Mouse (Mus musculus) cerebellum, postnatal 36 days (tissue): ENCODE results near the gene Rps8.

Source experiments
- DNase-seq, 2 experiments: peaks; one replicate each; pipeline ENCODE4 v3.0.0; 2021 to 2022; ENCODE audit warnings: mixed read lengths in 2 of 2

Gene Rps8

DNA sequence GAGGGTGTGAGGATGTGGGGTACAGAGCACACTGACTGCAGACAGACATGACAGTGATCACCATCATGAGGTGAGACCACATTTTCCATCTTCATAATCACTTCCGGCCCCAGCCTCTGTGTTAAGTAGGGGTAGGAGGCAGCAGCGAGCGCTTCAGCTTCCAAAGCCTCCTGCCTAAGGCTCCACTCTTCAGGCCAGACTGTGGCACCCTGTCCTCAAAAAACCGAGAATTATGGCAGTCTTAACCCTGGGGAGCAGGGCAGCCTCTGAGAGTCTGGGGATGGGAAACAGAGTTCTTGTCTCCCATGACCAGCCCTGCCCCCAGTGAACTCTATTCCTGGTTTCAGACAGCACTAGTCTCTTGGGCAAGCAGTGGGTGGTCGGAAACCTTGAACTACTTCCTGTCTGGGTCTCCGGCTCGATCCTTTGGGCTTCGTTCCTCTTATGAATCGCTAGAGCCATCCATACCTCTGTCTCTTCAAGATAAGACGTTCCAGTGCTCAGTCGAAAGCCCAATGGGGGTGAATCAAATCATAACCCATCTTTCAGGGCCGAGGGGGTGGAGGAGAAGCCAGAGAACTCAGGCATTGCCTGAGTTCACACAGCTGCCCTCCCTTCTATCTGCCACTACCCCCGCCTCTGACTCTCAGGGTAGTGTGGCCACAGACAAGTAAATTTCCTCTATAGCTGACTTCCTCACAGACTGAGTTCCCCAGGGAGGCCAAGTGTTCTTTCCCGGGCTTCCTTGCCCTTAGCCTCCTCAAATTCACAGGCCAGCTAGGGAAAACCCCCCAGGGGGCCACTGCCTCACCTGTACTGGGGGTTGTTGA lies 31.3 kb downstream of the Rps8 start:
- no peak for DNase-seq

DNA sequence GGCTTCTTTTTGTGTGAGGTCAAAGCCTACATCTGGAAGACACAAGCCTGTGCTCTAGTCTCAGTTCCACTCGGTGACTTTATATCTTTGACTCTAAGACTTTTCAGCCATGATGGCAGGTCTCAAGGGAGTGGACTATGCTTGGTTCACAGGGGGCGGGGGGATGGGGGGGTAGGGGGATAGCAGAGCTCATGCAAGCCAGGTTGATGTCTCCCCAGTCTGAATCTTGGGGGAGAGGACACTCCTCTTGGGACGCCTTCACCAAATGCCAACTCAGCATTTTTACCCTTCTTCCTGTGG lies 31.9 kb downstream of the Rps8 start:
- DNase-seq: no peak

DNA sequence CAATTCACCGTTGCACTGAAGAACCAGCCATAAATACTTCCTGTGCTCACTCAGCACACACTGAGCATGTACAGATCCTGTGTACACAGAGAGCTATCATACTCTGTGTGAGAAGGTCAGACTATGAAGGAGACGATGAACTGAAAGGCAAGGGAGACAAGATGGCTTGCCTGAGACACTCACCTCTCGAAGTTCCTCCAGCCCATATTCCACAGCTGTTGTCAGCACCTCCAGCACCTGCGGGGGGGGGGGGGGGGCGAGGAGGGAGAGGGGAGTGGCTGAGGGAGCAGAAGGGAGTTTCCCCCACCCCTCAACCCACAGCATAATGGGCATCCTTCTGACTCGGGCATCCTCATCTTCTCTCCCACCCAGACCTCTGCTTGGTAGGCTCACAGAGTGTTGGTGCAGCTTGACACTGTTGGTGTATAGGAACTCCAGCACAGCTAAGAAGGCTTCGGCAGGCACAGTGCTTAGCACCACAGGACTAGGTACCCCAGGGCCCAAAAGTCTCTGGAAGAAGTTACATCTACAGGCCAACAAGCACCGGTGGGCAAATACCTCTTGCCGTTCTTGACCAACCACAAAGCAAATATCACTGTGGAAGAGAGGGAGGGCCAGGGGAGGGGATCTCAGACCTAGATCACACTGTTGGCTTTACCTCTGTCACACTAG lies 32.4 kb downstream of the Rps8 start:
- DNase-seq: no peak

DNA sequence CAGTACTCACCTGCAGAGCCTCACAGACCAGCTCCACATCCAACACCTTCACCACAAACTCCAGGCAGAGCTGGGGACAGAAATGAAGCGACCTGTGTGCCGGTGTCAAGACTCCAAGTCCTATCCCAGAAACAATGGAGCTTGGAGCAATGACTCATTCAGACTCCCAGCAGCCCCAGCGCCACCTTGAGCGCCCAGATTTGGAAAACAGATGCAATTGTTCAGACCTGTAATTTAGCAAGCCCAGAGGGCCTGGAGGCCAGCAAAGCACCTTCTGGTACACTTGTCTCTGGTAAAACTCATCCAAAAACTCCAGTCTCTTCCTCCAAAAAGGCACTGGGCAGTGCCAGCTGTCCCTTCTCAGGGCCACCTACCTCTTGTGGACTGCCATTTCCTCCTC lies 33.8 kb downstream of the Rps8 start:
- DNase-seq: no peak

DNA sequence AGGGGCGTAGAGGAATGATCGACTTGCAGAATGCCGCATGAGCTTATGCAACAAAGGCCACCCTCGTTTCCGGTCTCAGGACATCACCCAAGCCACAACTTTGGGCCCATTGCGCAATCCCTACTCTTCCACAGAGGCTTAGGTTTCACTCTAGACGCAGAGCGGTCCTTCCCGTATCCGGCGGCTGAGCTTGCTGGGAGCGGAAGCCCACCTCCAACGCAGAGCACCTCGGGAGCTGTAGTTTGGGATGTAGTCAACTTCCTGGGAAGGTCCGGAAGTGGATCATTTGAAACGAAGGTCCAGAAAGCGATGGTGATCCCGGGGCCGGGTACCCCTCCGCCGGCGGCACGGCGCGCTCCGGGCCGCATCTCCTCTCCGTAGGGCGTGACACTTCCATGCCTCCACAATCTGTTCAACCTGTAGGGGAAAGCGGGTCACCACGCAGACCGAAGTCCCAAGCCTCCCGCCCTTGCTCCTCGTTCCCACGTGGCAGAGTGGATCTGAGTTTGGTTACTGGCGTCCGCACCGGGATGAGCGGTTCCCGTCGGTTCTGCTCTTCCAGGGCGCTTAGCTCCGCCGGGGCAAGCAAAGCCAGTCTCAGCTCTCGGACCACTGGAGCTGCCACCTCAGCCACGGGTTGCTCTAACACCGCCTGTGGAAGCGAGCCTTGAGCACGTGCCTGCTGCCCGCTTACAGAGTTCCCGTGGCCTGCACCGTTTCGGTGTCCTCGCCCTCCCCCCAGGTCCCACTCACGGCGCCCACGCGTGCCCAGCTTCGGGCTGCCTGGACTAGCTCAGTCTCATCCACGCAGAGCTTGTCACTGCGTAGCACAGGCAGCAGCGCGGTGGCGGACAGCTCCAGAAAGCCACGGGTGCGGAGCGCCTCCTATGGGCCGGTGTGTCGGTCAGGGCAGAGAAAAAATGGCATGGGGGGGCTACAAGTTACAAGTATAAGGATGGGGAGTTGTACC lies 35.3 kb downstream of the Rps8 start:
- peak; percentile 91 to 92 for DNase-seq

DNA sequence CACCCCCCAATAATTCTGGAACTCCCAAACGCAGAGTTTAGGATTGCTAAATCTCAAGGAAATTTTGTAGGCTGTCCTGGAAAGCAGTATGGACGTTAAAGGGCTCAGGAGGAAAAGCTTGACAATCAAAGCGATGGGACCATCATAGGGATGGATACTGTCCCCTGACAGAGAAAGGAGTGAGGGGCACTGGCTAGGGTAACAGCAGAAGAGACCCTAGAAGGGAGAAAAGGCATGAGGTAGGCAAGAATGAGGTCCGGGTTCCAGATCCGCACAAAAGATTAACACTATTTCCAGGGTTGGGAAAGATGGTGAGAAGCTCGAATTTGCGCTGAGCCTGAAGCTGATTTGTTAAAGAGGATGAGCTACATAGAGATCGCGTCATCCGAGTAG lies 36.0 kb downstream of the Rps8 start:
- no peak for DNase-seq

DNA sequence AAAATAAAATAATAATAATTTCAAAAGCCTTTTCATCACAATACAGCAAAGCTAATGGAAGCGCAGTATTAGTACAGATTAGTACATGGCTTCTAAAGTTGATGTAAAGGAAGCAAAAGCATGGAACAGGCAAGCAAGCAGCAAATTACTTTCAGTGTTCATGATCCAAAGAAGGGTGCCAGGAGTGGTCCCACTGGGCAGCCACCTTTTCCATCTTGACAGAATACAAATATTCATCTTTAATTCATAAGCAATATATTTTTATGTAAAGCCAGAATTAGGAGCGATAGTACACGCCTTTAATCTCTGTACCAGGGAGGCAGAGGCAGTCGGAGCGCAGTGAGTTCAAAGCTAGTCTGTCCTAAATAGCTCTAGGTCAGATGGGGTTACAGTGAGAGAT lies 36.4 kb downstream of the Rps8 start:
- no peak for DNase-seq

DNA sequence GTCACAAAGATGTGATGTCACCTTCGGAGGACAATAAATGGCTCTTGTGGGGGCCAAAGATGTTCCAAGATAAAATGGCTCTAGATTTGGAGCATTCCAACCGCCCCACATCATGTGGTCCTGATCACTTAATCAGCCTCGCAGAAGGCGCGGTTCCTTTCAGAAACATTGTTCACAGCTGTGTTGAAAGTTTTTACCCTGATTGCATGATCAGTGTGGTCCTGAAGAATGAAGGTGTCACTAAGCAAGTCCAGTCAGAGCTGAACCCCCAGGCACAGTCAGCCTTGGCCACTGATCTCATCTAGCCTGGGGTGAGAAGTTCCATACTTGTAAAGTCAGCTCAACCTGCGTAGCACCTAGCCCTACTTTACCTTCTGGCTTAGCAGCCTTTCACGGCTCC lies 38.1 kb downstream of the Rps8 start:
- DNase-seq: no peak

DNA sequence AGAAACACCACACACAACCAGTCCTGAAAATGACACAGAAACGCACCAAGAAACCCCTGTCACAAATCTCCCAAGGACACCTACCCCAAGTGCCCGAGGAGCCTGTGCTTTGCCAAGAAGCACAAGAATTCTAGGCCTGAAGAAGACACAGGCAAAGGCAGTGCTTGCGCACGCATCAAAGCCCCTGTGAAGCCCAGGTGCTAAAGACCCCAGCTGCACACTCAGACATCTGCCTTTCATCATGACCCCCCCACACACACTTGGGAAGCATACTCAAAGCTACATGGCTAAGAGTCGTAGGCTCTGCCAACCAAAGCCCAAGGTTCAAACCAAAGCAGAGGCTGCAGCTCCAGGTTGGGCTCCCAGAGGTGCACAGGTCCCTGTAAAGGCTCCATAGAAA lies 40.5 kb downstream of the Rps8 start:
- no peak for DNase-seq

DNA sequence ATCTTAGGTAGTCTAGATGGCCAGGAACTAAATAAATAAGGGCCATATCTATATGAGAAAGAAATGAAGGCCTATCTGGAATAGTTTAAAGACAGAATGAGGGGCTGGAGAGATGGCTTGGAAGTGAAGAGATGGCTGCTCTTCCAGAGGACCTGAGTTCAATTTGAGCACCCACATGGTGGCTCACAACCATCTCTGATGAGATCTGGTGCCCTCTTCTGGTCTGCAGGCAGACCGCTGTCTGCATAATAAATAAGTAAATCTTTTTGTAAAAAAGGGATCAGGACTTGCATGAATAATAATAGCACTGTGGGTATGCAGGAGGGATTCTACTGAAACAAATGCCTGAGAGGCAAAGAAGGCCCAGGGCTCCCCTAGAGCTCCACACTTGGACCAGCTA lies 42.8 kb downstream of the Rps8 start:
- no peak for DNase-seq

DNA sequence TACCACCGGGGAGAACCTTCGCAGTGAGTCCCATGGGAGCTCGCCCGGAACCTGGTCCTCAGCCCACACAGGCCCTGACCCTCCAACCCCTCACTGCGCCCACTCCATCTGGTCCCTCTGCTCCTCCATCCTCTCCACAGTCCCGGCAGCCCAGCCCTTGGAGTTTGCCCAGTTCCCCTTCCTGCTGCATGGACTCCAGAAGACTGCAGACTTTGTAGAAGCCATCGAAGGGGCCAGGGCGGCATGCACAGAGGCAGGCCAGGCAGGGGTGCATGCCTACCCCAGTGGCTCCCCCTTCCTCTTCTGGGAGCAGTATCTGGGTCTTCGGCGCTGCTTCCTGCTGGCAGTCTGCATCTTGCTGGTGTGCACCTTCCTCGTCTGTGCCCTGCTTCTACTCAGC lies 45.1 kb downstream of the Rps8 start:
- no peak for DNase-seq

DNA sequence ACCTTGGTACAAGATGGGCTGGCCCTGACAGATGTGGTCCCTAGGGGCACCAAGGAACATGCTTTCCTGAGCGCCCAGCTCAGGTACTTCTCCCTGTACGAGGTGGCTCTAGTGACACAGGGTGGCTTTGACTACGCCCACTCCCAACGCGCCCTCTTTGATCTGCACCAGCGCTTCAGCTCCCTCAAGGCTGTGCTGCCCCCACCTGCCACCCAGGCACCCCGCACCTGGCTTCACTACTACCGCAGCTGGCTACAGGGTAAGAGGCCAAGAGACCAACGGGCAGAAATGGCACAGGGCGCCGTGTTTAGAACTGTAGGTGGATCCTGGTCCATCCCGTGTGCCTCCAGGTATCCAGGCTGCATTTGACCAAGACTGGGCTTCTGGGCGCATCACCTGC lies 45.8 kb downstream of the Rps8 start:
- DNase-seq: no peak

DNA sequence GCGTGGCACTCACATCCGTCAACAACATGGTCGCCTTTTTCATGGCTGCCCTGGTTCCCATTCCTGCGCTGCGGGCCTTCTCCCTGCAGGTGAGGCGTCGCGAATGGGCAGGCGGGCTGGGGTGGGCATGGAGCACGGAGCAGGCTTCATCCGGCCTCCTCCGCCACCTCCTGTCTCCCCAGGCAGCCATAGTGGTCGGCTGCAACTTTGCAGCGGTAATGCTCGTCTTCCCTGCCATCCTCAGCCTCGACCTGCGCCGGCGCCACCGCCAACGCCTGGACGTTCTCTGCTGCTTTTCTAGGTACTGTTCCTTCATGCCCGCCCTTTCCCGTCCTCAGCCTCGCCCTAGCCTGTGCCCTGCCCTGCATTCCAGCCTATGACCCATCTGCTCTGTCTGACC lies 46.7 kb downstream of the Rps8 start:
- no peak for DNase-seq

DNA sequence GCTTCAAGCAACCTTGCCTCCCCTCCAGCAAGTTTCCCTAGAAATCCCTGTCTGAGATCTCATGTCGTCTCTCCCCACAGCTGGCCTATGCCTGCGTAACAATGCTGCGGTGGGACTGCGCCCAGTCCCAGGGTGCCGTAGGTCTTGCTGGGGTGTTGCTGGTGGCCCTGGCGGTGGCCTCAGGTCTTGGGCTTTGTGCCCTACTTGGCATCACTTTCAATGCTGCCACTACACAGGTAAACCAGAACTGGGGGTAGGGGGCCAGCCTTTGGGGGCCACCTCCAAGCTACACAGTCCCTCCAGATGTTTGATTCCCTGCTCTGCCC lies 47.6 kb downstream of the Rps8 start:
- no peak for DNase-seq

DNA sequence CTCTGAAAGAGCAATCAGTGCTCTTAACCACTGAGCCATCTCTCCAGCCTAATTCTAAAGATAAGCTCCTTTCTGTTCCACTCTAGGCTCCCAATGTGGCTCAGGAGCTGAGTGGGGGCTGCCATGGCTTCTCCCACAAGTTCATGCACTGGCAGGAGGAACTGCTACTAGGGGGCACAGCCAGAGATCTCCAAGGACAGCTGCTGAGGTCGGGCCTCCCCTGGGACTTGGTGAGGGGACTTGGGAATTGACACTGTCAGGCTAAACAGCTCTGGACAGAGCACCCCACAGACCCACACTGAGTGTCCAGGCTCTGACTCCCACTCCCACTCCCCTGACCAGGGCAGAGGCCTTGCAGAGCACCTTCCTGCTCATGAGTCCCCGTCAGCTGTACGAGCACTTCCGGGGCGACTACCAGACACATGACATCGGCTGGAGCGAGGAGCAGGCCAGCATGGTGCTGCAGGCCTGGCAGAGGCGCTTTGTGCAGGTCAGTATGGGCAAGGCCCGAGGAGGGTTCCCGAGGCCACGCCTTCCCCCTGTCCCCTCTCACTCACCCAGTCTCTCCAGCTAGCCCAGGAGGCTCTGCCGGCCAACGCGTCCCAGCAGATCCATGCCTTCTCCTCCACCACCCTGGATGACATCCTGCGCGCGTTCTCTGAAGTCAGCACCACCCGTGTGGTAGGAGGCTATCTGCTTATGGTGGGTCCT lies 48.1 kb downstream of the Rps8 start:
- no peak for DNase-seq

DNA sequence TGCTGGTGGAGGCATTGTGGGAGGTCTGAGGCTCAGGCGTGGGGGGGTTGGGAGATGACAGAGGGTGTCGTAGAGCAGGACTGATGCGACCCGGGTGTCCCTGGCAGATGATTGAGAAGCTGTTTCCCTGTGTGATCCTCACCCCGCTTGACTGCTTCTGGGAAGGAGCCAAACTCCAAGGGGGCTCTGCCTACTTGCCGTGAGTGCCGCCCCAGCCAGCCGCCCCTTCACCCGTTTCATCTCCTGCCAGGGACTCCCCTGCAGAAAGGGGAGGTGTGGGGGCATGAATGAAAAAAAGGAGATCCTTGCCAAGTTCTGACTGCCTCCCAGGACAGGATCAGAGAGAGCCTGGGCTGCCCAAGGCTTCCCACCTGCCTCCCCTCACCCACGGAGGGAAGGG lies 50.9 kb downstream of the Rps8 start:
- no peak for DNase-seq

DNA sequence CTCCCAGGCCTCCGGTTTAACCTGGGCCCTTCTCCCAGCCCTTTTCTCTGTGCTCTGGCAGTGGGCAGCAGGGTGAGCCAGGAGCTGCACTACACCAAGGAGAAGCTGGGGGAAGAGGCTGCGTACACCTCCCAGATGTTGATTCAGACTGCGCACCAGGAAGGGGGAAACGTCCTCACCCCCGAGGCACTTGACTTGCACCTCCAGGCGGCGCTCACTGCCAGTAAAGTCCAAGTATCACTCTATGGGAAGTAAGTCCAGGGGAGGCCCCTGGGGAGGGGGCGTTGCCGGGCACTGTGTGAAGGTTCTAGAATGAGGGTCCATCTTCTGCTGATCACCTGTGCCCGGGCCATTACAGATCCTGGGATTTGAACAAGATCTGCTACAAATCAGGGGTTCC lies 51.4 kb downstream of the Rps8 start:
- no peak for DNase-seq
